Mouse (Mus musculus) heart, embryonic 15.5 days (tissue): Measurements from ENCODE around the gene Eftud2. TPM values are rescaled to one million over a fixed set of nuclear protein-coding genes. Genes with fewer than 3 reads are reported as not detected.

Experiments used
- ATAC-seq: fragments of 200-750 bp; cut with Nextera tagmentation; replicated peaks from 2 replicates; pipeline ENCODE4 v1.8.0; 2017; ENCODE audit warnings: low read depth, moderate TSS enrichment; ENCODE audit not compliant: insufficient number of reproducible peaks, insufficient read depth, low FRiP score
- H3K27ac ChIP-seq: fragments of 300-500 bp; sonication (generic); 2 replicates; pipeline ENCODE4 v1.5.1; 2015; ENCODE audit warnings: mild to moderate bottlenecking, inconsistent platforms
- H3K27me3 ChIP-seq: fragments of 300-500 bp; sonication (generic); 2 replicates; pipeline ENCODE4 v1.6.1; 2015; ENCODE audit warnings: inconsistent platforms
- H3K36me3 ChIP-seq: fragments of 300-500 bp; sonication (generic); 2 replicates; pipeline ENCODE4 v1.6.1; 2015; ENCODE audit warnings: mild to moderate bottlenecking, inconsistent platforms
- H3K4me1 ChIP-seq: fragments of 300-500 bp; sonication (generic); replicated peaks from 2 replicates; pipeline ENCODE4 v1.6.1; 2015; ENCODE audit warnings: inconsistent platforms
- H3K4me2 ChIP-seq: fragments of 300-500 bp; sonication (generic); 2 replicates; pipeline ENCODE4 v1.6.1; 2015; ENCODE audit warnings: inconsistent platforms, mild to moderate bottlenecking, moderate library complexity
- H3K4me3 ChIP-seq: fragments of 300-500 bp; sonication (generic); 2 replicates; pipeline ENCODE4 v1.5.1; 2015; ENCODE audit warnings: mild to moderate bottlenecking, inconsistent platforms
- H3K9ac ChIP-seq: fragments of 300-500 bp; sonication (generic); 2 replicates; pipeline ENCODE4 v1.6.1; 2015; ENCODE audit warnings: mild to moderate bottlenecking, inconsistent platforms
- H3K9me3 ChIP-seq: fragments of 300-500 bp; sonication (generic); replicated peaks from 2 replicates; pipeline ENCODE4 v1.6.1; 2016; ENCODE audit warnings: inconsistent platforms
- WGBS: fragments of 180-500 bp; shearing (Covaris S2); methylation state at CpG from one replicate; pipeline ENCODE4 v1.1.7; 2015; ENCODE audit warnings: mixed read lengths; 5-methylcytosine and 5-hydroxymethylcytosine counted together
- polyA plus RNA-seq: library from polyadenylated mRNA; unstranded; fragments of >200 nt; fragmentation: Nextera tagmentation; extraction: Ambion mirVana; gene quantifications from 2 replicates; pipeline ENCODE4 v1.2.1, GENCODE M21; 2015

The Eftud2 gene
- polyA plus RNA-seq, 1 experiment from 2014 or later = 90.7 TPM

GRCm38 (mm10) chr11:102818121-102819020 lies 62.4 kb downstream of the Eftud2 start:
- no peaks in the 10 kb centered on the region for H3K9me3 ChIP-seq
- H3K4me1 ChIP-seq = peaks cover 32% of the 10 kb centered on the region
- ATAC-seq = peak; percentile 51
- under 1% methylated on average over 68 of the region's 92 CpGs for WGBS
- no peaks in the 10 kb centered on the region for H3K36me3 ChIP-seq
- no peaks in the 10 kb centered on the region for H3K27me3 ChIP-seq
- H3K4me2 ChIP-seq = peak overlapping the region; percentile 89
- H3K4me3 ChIP-seq = peak overlapping the region; percentile 80
- peak overlapping the region; percentile 99 for H3K9ac ChIP-seq
- H3K27ac ChIP-seq = peak overlapping the region; percentile 99

GRCm38 (mm10) chr11:102814881-102815280 lies 65.9 kb downstream of the Eftud2 start:
- H3K4me2 ChIP-seq = no peak overlapping the region
- H3K27me3 ChIP-seq = no peaks in the 10 kb centered on the region
- no peak for ATAC-seq
- H3K4me1 ChIP-seq = peaks cover 45% of the 10 kb centered on the region
- no peaks in the 10 kb centered on the region for H3K36me3 ChIP-seq
- H3K4me3 ChIP-seq = no peak overlapping the region
- no peak overlapping the region for H3K27ac ChIP-seq
- H3K9ac ChIP-seq = no peak overlapping the region
- H3K9me3 ChIP-seq = no peaks in the 10 kb centered on the region

GRCm38 (mm10) chr11:102810721-102811485 lies 69.9 kb downstream of the Eftud2 start:
- WGBS = 57% methylated on average over 4 of the region's 4 CpGs
- Histone ChIP-seq H3K9ac (no peak overlapping the region), H3K4me2 (no peak overlapping the region), H3K9me3 (no peaks in the 10 kb centered on the region), H3K4me3 (no peak overlapping the region), H3K27ac (0 out of 2 replicates have a peak overlapping the region, but pooled peaks have one; percentile 47), H3K27me3 (no peaks in the 10 kb centered on the region), H3K4me1 (peaks cover 38% of the 10 kb centered on the region), H3K36me3 (no peaks in the 10 kb centered on the region; the same call in 1 of the 2 replicates)
- no peak for ATAC-seq

- Histone ChIP-seq H3K27me3 (no peaks in the 10 kb centered on the region), H3K36me3 (peaks cover 19% of the 10 kb centered on the region), H3K9me3 (no peaks in the 10 kb centered on the region), H3K27ac (no peak overlapping the region), H3K4me1 (peaks cover 23% of the 10 kb centered on the region), H3K9ac (no peak overlapping the region), H3K4me3 (no peak overlapping the region), H3K4me2 (no peak overlapping the region)
- ATAC-seq = no peak
- 62% methylated on average over 5 of the region's 5 CpGs for WGBS
Measured at GRCm38 (mm10) chr11:102808246-102808645, 72.5 kb downstream of the Eftud2 start.

- no peak overlapping the region for H3K27ac ChIP-seq
- peaks cover 9% of the 10 kb centered on the region for H3K4me1 ChIP-seq
- WGBS = 68% methylated on average over 5 of the region's 5 CpGs
- H3K36me3 ChIP-seq = peaks cover 52% of the 10 kb centered on the region
- no peak overlapping the region for H3K4me2 ChIP-seq
- H3K9me3 ChIP-seq = no peaks in the 10 kb centered on the region
- no peaks in the 10 kb centered on the region for H3K27me3 ChIP-seq
- ATAC-seq = no peak
- H3K4me3 ChIP-seq = no peak overlapping the region
- no peak overlapping the region for H3K9ac ChIP-seq
Measured at GRCm38 (mm10) chr11:102803453-102803852, 77.3 kb downstream of the Eftud2 start.

GRCm38 (mm10) chr11:102794157-102794556 lies 86.6 kb downstream of the Eftud2 start:
- Histone ChIP-seq H3K4me2 (no peak overlapping the region), H3K27me3 (no peaks in the 10 kb centered on the region), H3K4me3 (no peak overlapping the region), H3K9ac (peak overlapping the region; percentile 35; the same call in 1 of the 2 replicates), H3K4me1 (peaks cover 41% of the 10 kb centered on the region), H3K27ac (peak overlapping the region; percentile 76), H3K9me3 (no peaks in the 10 kb centered on the region), H3K36me3 (peaks cover 9% of the 10 kb centered on the region; the same call in 1 of the 2 replicates)
- ATAC-seq = 0 out of 2 replicates have a peak, but pooled peaks have one; percentile 44
- WGBS = 27% methylated on average over 8 of the region's 8 CpGs

- Histone ChIP-seq H3K36me3 (no peaks in the 10 kb centered on the region), H3K4me2 (peak overlapping the region; percentile 42), H3K4me1 (peaks cover 58% of the 10 kb centered on the region), H3K4me3 (no peak overlapping the region), H3K9ac (peak overlapping the region; percentile 26; the same call in 1 of the 2 replicates), H3K27me3 (no peaks in the 10 kb centered on the region), H3K27ac (peak overlapping the region; percentile 82), H3K9me3 (no peaks in the 10 kb centered on the region)
- ATAC-seq = peak; percentile 37; the same call in 1 of the 2 replicates
- WGBS = 27% methylated on average over 14 of the region's 14 CpGs
Measured at GRCm38 (mm10) chr11:102791682-102792445, 88.9 kb downstream of the Eftud2 start.

Other genes with a start within 250 kb of the Eftud2 start
- 0.45 and 0.57 TPM in 2 replicates for gene Meioc, start 217.3 kb downstream of the Eftud2 start, polyA plus RNA-seq
- 30.7 and 33.9 TPM in 2 replicates for gene Ccdc43, start 183.2 kb downstream of the Eftud2 start, polyA plus RNA-seq
- gene Adam11, start 119.5 kb downstream of the Eftud2 start, polyA plus RNA-seq = 5.5 and 6.7 TPM in 2 replicates
- 46.6 and 48.5 TPM in 2 replicates for gene Gjc1, start 61.3 kb downstream of the Eftud2 start, polyA plus RNA-seq
- gene Higd1b, start 45.1 kb downstream of the Eftud2 start, polyA plus RNA-seq = 3.3 and 4.3 TPM in 2 replicates
- 0.55 and 0.84 TPM in 2 replicates for gene Ccdc103, start 219 bp upstream of the Eftud2 start, polyA plus RNA-seq
- not detected in 2 replicates for gene Fam187a, start 4.2 kb upstream of the Eftud2 start, polyA plus RNA-seq
- 0.11 and 0.44 TPM in 2 replicates for gene Gfap, start 19.9 kb upstream of the Eftud2 start, polyA plus RNA-seq
- gene Kif18b, start 44.1 kb upstream of the Eftud2 start, polyA plus RNA-seq = 5.2 and 7.9 TPM in 2 replicates
- 0.47 and 0.61 TPM in 2 replicates for gene C1ql1, start 65.7 kb upstream of the Eftud2 start, polyA plus RNA-seq
- 39.1 and 47.8 TPM in 2 replicates for gene Nmt1, start 147.2 kb upstream of the Eftud2 start, polyA plus RNA-seq
- 64.8 and 89.4 TPM in 2 replicates for gene Dcakd, start 147.3 kb upstream of the Eftud2 start, polyA plus RNA-seq
- gene Plcd3, start 220.7 kb upstream of the Eftud2 start, polyA plus RNA-seq = 11.0 and 11.8 TPM in 2 replicates
- gene Acbd4, start 220.7 kb upstream of the Eftud2 start, polyA plus RNA-seq = 18.5 and 23.7 TPM in 2 replicates
- gene Hexim1, start 235.2 kb upstream of the Eftud2 start, polyA plus RNA-seq = 2.6 and 3.0 TPM in 2 replicates